Mouse (Mus musculus): Measurements from ENCODE around the gene 4930590J08Rik. TPM values are rescaled to one million over a fixed set of nuclear protein-coding genes. Genes with fewer than 3 reads are reported as not detected.
"Not testable (repeated sequence)": the region's sequence is repeated elsewhere in the genome, so short reads cannot be mapped to it uniquely, and the experiment has no call there.

The 4930590J08Rik gene
- polyA plus RNA-seq (2014; fragmentation: Nextera tagmentation; extraction: Ambion mirVana): 0.68 and 0.73 TPM in 2 replicates

GRCm38 (mm10) chr6:91902509-91902908 is at the start of gene 4930590J08Rik:
Gene 4930590J08Rik, plus strand, starts transcription at chr6:91902809.
- 90% methylated on average over 2 of the region's 2 CpGs for WGBS
- ATAC-seq (replicated peaks; ENCODE audit: low FRiP score): not testable (repeated sequence)

GRCm38 (mm10) chr6:91858339-91858738 is 44.3 kb upstream of the 4930590J08Rik start:
- Histone ChIP-seq H3K9ac (ENCODE audit: low read length) (no peak overlapping the region), H3K4me3 (ENCODE audit: low read depth, low read length) (no peak overlapping the region), H3K4me1 (replicated peaks; ENCODE audit: control insufficient read depth, insufficient read depth, low read length) (no peaks in the 10 kb centered on the region), H3K9me3 (ENCODE audit: control insufficient read depth, low read length) (no peaks in the 10 kb centered on the region), H3K4me2 (ENCODE audit: low read depth, low read length, severe bottlenecking) (no peak overlapping the region), H3K27ac (ENCODE audit: low read depth, low read length) (no peak overlapping the region), H3K36me3 (ENCODE audit: control insufficient read depth, insufficient read depth, low read length) (no peaks in the 10 kb centered on the region), H3K27me3 (ENCODE audit: control insufficient read depth, insufficient read depth, low read length) (no peaks in the 10 kb centered on the region)
- ATAC-seq (replicated peaks; ENCODE audit: low FRiP score) (no peak), DNase-seq (ENCODE audit: low spot score) (no peak)
- WGBS: 77% methylated on average over 5 of the region's 5 CpGs

More at GRCm38 (mm10) chr6:91902509-91902908, at the start of gene 4930590J08Rik:
- not testable (repeated sequence) for H3K27me3 ChIP-seq (ENCODE audit: control insufficient read depth, insufficient read depth, low read length); DNase-seq (ENCODE audit: low spot score); H3K36me3 ChIP-seq (ENCODE audit: control insufficient read depth, insufficient read depth, low read length); H3K9me3 ChIP-seq (ENCODE audit: control insufficient read depth, low read length); H3K4me2 ChIP-seq (ENCODE audit: low read depth, low read length, severe bottlenecking); H3K9ac ChIP-seq (ENCODE audit: low read length); H3K4me1 ChIP-seq (replicated peaks; ENCODE audit: control insufficient read depth, insufficient read depth, low read length); H3K27ac ChIP-seq (ENCODE audit: low read depth, low read length); H3K4me3 ChIP-seq (ENCODE audit: low read depth, low read length)

DNA sequence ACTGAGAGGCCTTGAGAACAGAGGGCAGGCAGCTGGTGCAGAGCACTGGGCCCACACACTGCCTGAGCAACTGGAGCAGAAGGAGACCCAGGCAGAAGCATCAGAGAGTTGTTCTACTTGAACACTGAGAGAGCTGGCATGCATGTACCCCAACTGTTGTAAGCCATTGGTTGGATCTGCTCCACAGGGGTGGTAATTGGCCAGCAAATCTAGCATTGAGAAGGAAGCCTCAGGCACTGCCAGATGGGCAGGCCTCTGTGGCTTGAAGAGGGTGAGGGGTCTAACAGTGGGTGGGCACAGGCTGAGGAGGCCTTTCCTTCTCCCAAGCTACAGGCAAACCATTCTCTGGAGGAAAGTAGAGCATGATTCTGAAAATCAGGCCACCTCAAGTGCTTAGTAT is 39.8 kb upstream of the 4930590J08Rik start:
- no peaks in the 10 kb centered on the region for H3K9me3 ChIP-seq (ENCODE audit: control insufficient read depth, low read length)
- no peak overlapping the region for H3K4me3 ChIP-seq (ENCODE audit: low read depth, low read length)
- no peaks in the 10 kb centered on the region for H3K27me3 ChIP-seq (ENCODE audit: control insufficient read depth, insufficient read depth, low read length)
- H3K27ac ChIP-seq (ENCODE audit: low read depth, low read length): no peak overlapping the region
- no peak overlapping the region for H3K9ac ChIP-seq (ENCODE audit: low read length)
- no peaks in the 10 kb centered on the region for H3K4me1 ChIP-seq (replicated peaks; ENCODE audit: control insufficient read depth, insufficient read depth, low read length)
- H3K36me3 ChIP-seq (ENCODE audit: control insufficient read depth, insufficient read depth, low read length): no peaks in the 10 kb centered on the region
- ATAC-seq (replicated peaks; ENCODE audit: low FRiP score): no peak
- DNase-seq (ENCODE audit: low spot score): no peak
- H3K4me2 ChIP-seq (ENCODE audit: low read depth, low read length, severe bottlenecking): no peak overlapping the region

- Histone ChIP-seq H3K4me2 (ENCODE audit: low read depth, low read length, severe bottlenecking) (no peak overlapping the region), H3K27me3 (ENCODE audit: control insufficient read depth, insufficient read depth, low read length) (no peaks in the 10 kb centered on the region), H3K36me3 (ENCODE audit: control insufficient read depth, insufficient read depth, low read length) (no peaks in the 10 kb centered on the region), H3K9ac (ENCODE audit: low read length) (no peak overlapping the region), H3K4me3 (ENCODE audit: low read depth, low read length) (no peak overlapping the region), H3K4me1 (replicated peaks; ENCODE audit: control insufficient read depth, insufficient read depth, low read length) (no peaks in the 10 kb centered on the region), H3K9me3 (ENCODE audit: control insufficient read depth, low read length) (no peaks in the 10 kb centered on the region), H3K27ac (ENCODE audit: low read depth, low read length) (no peak overlapping the region)
- 77% methylated on average over 5 of the region's 5 CpGs for WGBS
- DNase-seq (ENCODE audit: low spot score) (no peak), ATAC-seq (replicated peaks; ENCODE audit: low FRiP score) (no peak)
Measured at GRCm38 (mm10) chr6:91864595-91864994, 38.0 kb upstream of the 4930590J08Rik start.

GRCm38 (mm10) chr6:91865601-91866000 is 37.0 kb upstream of the 4930590J08Rik start:
- no peaks in the 10 kb centered on the region for H3K27me3 ChIP-seq (ENCODE audit: control insufficient read depth, insufficient read depth, low read length)
- H3K36me3 ChIP-seq (ENCODE audit: control insufficient read depth, insufficient read depth, low read length): no peaks in the 10 kb centered on the region
- H3K9ac ChIP-seq (ENCODE audit: low read length): no peak overlapping the region
- no peaks in the 10 kb centered on the region for H3K4me1 ChIP-seq (replicated peaks; ENCODE audit: control insufficient read depth, insufficient read depth, low read length)
- H3K4me2 ChIP-seq (ENCODE audit: low read depth, low read length, severe bottlenecking): no peak overlapping the region
- 88% methylated on average over 11 of the region's 11 CpGs for WGBS
- no peak overlapping the region for H3K4me3 ChIP-seq (ENCODE audit: low read depth, low read length)
- no peak overlapping the region for H3K27ac ChIP-seq (ENCODE audit: low read depth, low read length)
- no peaks in the 10 kb centered on the region for H3K9me3 ChIP-seq (ENCODE audit: control insufficient read depth, low read length)
- DNase-seq (ENCODE audit: low spot score): no peak
- ATAC-seq (replicated peaks; ENCODE audit: low FRiP score): no peak

GRCm38 (mm10) chr6:91868091-91868490 is 34.5 kb upstream of the 4930590J08Rik start:
- ATAC-seq (replicated peaks; ENCODE audit: low FRiP score) (no peak), DNase-seq (ENCODE audit: low spot score) (no peak)
- Histone ChIP-seq H3K9me3 (ENCODE audit: control insufficient read depth, low read length) (no peaks in the 10 kb centered on the region), H3K4me1 (replicated peaks; ENCODE audit: control insufficient read depth, insufficient read depth, low read length) (no peaks in the 10 kb centered on the region), H3K36me3 (ENCODE audit: control insufficient read depth, insufficient read depth, low read length) (no peaks in the 10 kb centered on the region), H3K4me2 (ENCODE audit: low read depth, low read length, severe bottlenecking) (no peak overlapping the region), H3K27me3 (ENCODE audit: control insufficient read depth, insufficient read depth, low read length) (no peaks in the 10 kb centered on the region), H3K9ac (ENCODE audit: low read length) (no peak overlapping the region), H3K27ac (ENCODE audit: low read depth, low read length) (no peak overlapping the region), H3K4me3 (ENCODE audit: low read depth, low read length) (no peak overlapping the region)
- WGBS: 92% methylated on average over 5 of the region's 5 CpGs

- H3K9ac ChIP-seq (ENCODE audit: low read length): no peak overlapping the region
- no peaks in the 10 kb centered on the region for H3K27me3 ChIP-seq (ENCODE audit: control insufficient read depth, insufficient read depth, low read length)
- no peaks in the 10 kb centered on the region for H3K36me3 ChIP-seq (ENCODE audit: control insufficient read depth, insufficient read depth, low read length)
- no peak overlapping the region for H3K27ac ChIP-seq (ENCODE audit: low read depth, low read length)
- no peak for DNase-seq (ENCODE audit: low spot score)
- no peak for ATAC-seq (replicated peaks; ENCODE audit: low FRiP score)
- no peak overlapping the region for H3K4me3 ChIP-seq (ENCODE audit: low read depth, low read length)
- no peak overlapping the region for H3K4me2 ChIP-seq (ENCODE audit: low read depth, low read length, severe bottlenecking)
- WGBS: 67% methylated on average over 2 of the region's 2 CpGs
- H3K4me1 ChIP-seq (replicated peaks; ENCODE audit: control insufficient read depth, insufficient read depth, low read length): no peaks in the 10 kb centered on the region
- no peaks in the 10 kb centered on the region for H3K9me3 ChIP-seq (ENCODE audit: control insufficient read depth, low read length)
Measured at GRCm38 (mm10) chr6:91872781-91873180, 29.8 kb upstream of the 4930590J08Rik start.

GRCm38 (mm10) chr6:91877885-91878651 is 24.5 kb upstream of the 4930590J08Rik start, which contains the start of gene Ccdc174:
Gene Ccdc174, plus strand, starts transcription at chr6:91878053.
- under 1% methylated on average over 47 of the region's 47 CpGs for WGBS
- H3K36me3 ChIP-seq (ENCODE audit: control insufficient read depth, insufficient read depth, low read length): peaks cover 5% of the 10 kb centered on the region; the same call in 1 of the 2 replicates
- peak within 1 kb of the TSS; percentile 68 for H3K4me3 ChIP-seq (ENCODE audit: low read depth, low read length)
- H3K9ac ChIP-seq (ENCODE audit: low read length): peak within 1 kb of the TSS; percentile 77
- H3K4me2 ChIP-seq (ENCODE audit: low read depth, low read length, severe bottlenecking): peak within 1 kb of the TSS; percentile 81
- peak; percentile 93 for DNase-seq (ENCODE audit: low spot score)
- peak; percentile 92 for ATAC-seq (replicated peaks; ENCODE audit: low FRiP score)
- H3K27ac ChIP-seq (ENCODE audit: low read depth, low read length): no peak within 1 kb of the TSS; the same call in 1 of the 2 replicates
- H3K9me3 ChIP-seq (ENCODE audit: control insufficient read depth, low read length): no peaks in the 10 kb centered on the region
- H3K27me3 ChIP-seq (ENCODE audit: control insufficient read depth, insufficient read depth, low read length): no peaks in the 10 kb centered on the region
- H3K4me1 ChIP-seq (replicated peaks; ENCODE audit: control insufficient read depth, insufficient read depth, low read length): no peaks in the 10 kb centered on the region; the same call in 1 of the 2 replicates

DNA sequence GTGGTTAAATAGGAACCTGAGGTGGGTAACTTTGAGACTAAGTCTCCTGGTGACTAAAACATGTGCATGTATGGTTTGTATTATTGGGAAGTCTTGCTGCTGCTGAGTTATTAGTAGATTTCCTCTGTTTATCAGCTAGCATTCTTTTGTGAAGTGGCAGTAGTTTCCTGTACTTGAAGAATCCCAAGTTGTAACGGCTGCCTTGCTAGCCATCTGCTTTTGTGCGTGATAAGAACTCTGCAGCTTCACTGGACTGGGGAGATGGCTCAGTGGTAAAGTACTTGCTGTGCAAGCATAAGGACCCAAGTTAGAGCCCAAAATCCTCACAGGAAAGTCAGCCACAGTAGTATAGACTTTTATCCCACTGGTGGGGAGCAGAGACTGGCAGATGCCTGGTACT is 18.8 kb upstream of the 4930590J08Rik start:
- H3K27ac ChIP-seq (ENCODE audit: low read depth, low read length): no peak overlapping the region
- no peak overlapping the region for H3K4me2 ChIP-seq (ENCODE audit: low read depth, low read length, severe bottlenecking)
- H3K36me3 ChIP-seq (ENCODE audit: control insufficient read depth, insufficient read depth, low read length): peaks cover 5% of the 10 kb centered on the region; the same call in 1 of the 2 replicates
- no peaks in the 10 kb centered on the region for H3K27me3 ChIP-seq (ENCODE audit: control insufficient read depth, insufficient read depth, low read length)
- H3K4me3 ChIP-seq (ENCODE audit: low read depth, low read length): no peak overlapping the region
- H3K4me1 ChIP-seq (replicated peaks; ENCODE audit: control insufficient read depth, insufficient read depth, low read length): no peaks in the 10 kb centered on the region; the same call in 1 of the 2 replicates
- no peaks in the 10 kb centered on the region for H3K9me3 ChIP-seq (ENCODE audit: control insufficient read depth, low read length)
- H3K9ac ChIP-seq (ENCODE audit: low read length): no peak overlapping the region
- 95% methylated on average over 2 of the region's 2 CpGs for WGBS
- DNase-seq (ENCODE audit: low spot score): no peak
- ATAC-seq (replicated peaks; ENCODE audit: low FRiP score): no peak
